Mouse (Mus musculus): ENCODE results near the gene Adcy7. TPM values are rescaled to one million over a fixed set of nuclear protein-coding genes. Genes with fewer than 3 reads are reported as not detected.

The Adcy7 gene
- polyA plus RNA-seq, 1 experiment from 2014 or later, result 2.7 TPM

- H3K4me3 ChIP-seq, result no peak overlapping the region
- 74% methylated on average over 6 of the region's 6 CpGs for WGBS
- no peaks in the 10 kb centered on the region for H3K4me1 ChIP-seq
- no peaks in the 10 kb centered on the region for H3K27me3 ChIP-seq (replicated peaks)
- peaks cover 13% of the 10 kb centered on the region for H3K36me3 ChIP-seq
- H3K4me2 ChIP-seq (replicated peaks), result no peak overlapping the region
- no peaks in the 10 kb centered on the region for H3K9me3 ChIP-seq
- ATAC-seq (ENCODE audit: low FRiP score, low read depth), result no peak
- no peak overlapping the region for H3K9ac ChIP-seq
- no peak overlapping the region for H3K27ac ChIP-seq
These were observed 14.2 kb upstream of the Adcy7 start for GRCm38 (mm10) chr8:88258024-88258423.

GRCm38 (mm10) chr8:88258544-88258943 is 13.7 kb upstream of the Adcy7 start:
- no peak for ATAC-seq (ENCODE audit: low FRiP score, low read depth)

GRCm38 (mm10) chr8:88260466-88260980 is 11.7 kb upstream of the Adcy7 start:
- 93% methylated on average over 7 of the region's 7 CpGs for WGBS
- Histone ChIP-seq H3K4me3 (no peak overlapping the region), H3K4me1 (peaks cover 3% of the 10 kb centered on the region; the same call in 1 of the 2 replicates), H3K36me3 (peaks cover 13% of the 10 kb centered on the region), H3K9ac (no peak overlapping the region), H3K27me3 (replicated peaks) (no peaks in the 10 kb centered on the region), H3K27ac (no peak overlapping the region), H3K9me3 (no peaks in the 10 kb centered on the region), H3K4me2 (replicated peaks) (no peak overlapping the region)
- ATAC-seq (ENCODE audit: low FRiP score, low read depth), result no peak

More at GRCm38 (mm10) chr8:88258544-88258943, 13.7 kb upstream of the Adcy7 start:
- H3K4me1 ChIP-seq, result peaks cover 2% of the 10 kb centered on the region; the same call in 1 of the 2 replicates
- H3K9ac ChIP-seq, result no peak overlapping the region
- no peak overlapping the region for H3K4me3 ChIP-seq
- no peaks in the 10 kb centered on the region for H3K9me3 ChIP-seq
- H3K27ac ChIP-seq, result no peak overlapping the region
- H3K27me3 ChIP-seq (replicated peaks), result no peaks in the 10 kb centered on the region
- 87% methylated on average over 11 of the region's 11 CpGs for WGBS
- peaks cover 13% of the 10 kb centered on the region for H3K36me3 ChIP-seq
- no peak overlapping the region for H3K4me2 ChIP-seq (replicated peaks)

- Histone ChIP-seq H3K4me1 (peaks cover 3% of the 10 kb centered on the region; the same call in 1 of the 2 replicates), H3K4me2 (replicated peaks) (no peak overlapping the region), H3K36me3 (no peaks in the 10 kb centered on the region), H3K27me3 (replicated peaks) (no peaks in the 10 kb centered on the region), H3K27ac (no peak overlapping the region), H3K4me3 (no peak overlapping the region), H3K9me3 (no peaks in the 10 kb centered on the region), H3K9ac (no peak overlapping the region)
- ATAC-seq (ENCODE audit: low FRiP score, low read depth), result no peak
- WGBS, result 51% methylated on average over 14 of the region's 14 CpGs
These were observed 9.2 kb upstream of the Adcy7 start for GRCm38 (mm10) chr8:88262831-88263635.

GRCm38 (mm10) chr8:88265511-88265910 is 6.7 kb upstream of the Adcy7 start:
- no peak overlapping the region for H3K27ac ChIP-seq
- H3K9ac ChIP-seq, result no peak overlapping the region
- no peaks in the 10 kb centered on the region for H3K36me3 ChIP-seq
- H3K4me2 ChIP-seq (replicated peaks), result no peak overlapping the region
- ATAC-seq (ENCODE audit: low FRiP score, low read depth), result no peak
- H3K4me1 ChIP-seq, result peaks cover 3% of the 10 kb centered on the region; the same call in 1 of the 2 replicates
- H3K9me3 ChIP-seq, result no peaks in the 10 kb centered on the region
- no peak overlapping the region for H3K4me3 ChIP-seq
- H3K27me3 ChIP-seq (replicated peaks), result no peaks in the 10 kb centered on the region
- 8% methylated on average over 2 of the region's 2 CpGs for WGBS

- H3K27ac ChIP-seq, result no peak overlapping the region
- no peaks in the 10 kb centered on the region for H3K36me3 ChIP-seq
- no peak for ATAC-seq (ENCODE audit: low FRiP score, low read depth)
- H3K4me2 ChIP-seq (replicated peaks), result no peak overlapping the region
- no peak overlapping the region for H3K4me3 ChIP-seq
- no peaks in the 10 kb centered on the region for H3K27me3 ChIP-seq (replicated peaks)
- 58% methylated on average over 10 of the region's 10 CpGs for WGBS
- no peaks in the 10 kb centered on the region for H3K9me3 ChIP-seq
- H3K4me1 ChIP-seq, result peaks cover 3% of the 10 kb centered on the region; the same call in 1 of the 2 replicates
- H3K9ac ChIP-seq, result no peak overlapping the region
These were observed 5.9 kb upstream of the Adcy7 start for GRCm38 (mm10) chr8:88266170-88266800.

- Histone ChIP-seq H3K9me3 (no peaks in the 10 kb centered on the region), H3K4me2 (replicated peaks) (no peak overlapping the region), H3K36me3 (no peaks in the 10 kb centered on the region), H3K4me1 (peaks cover 3% of the 10 kb centered on the region; the same call in 1 of the 2 replicates), H3K27ac (no peak overlapping the region), H3K4me3 (no peak overlapping the region), H3K27me3 (replicated peaks) (no peaks in the 10 kb centered on the region), H3K9ac (no peak overlapping the region)
- WGBS, result 89% methylated on average over 14 of the region's 14 CpGs
- ATAC-seq (ENCODE audit: low FRiP score, low read depth), result no peak
These were observed 5.3 kb upstream of the Adcy7 start for GRCm38 (mm10) chr8:88266801-88267403.

GRCm38 (mm10) chr8:88269107-88269875 is 2.9 kb upstream of the Adcy7 start:
- 69% methylated on average over 7 of the region's 7 CpGs for WGBS
- ATAC-seq (ENCODE audit: low FRiP score, low read depth), result no peak
- Histone ChIP-seq H3K4me2 (replicated peaks) (no peak overlapping the region), H3K36me3 (no peaks in the 10 kb centered on the region), H3K4me3 (no peak overlapping the region), H3K9ac (no peak overlapping the region), H3K27me3 (replicated peaks) (peaks cover 16% of the 10 kb centered on the region; the same call in 1 of the 2 replicates), H3K9me3 (no peaks in the 10 kb centered on the region), H3K27ac (no peak overlapping the region), H3K4me1 (peaks cover 8% of the 10 kb centered on the region)

GRCm38 (mm10) chr8:88270086-88270485 is 2.1 kb upstream of the Adcy7 start:
- Histone ChIP-seq H3K4me2 (replicated peaks) (no peak overlapping the region), H3K9me3 (no peaks in the 10 kb centered on the region), H3K9ac (no peak overlapping the region), H3K4me1 (peaks cover 8% of the 10 kb centered on the region), H3K27me3 (replicated peaks) (peaks cover 16% of the 10 kb centered on the region; the same call in 1 of the 2 replicates), H3K27ac (no peak overlapping the region), H3K4me3 (no peak overlapping the region), H3K36me3 (no peaks in the 10 kb centered on the region)
- WGBS, result 73% methylated on average over 3 of the region's 3 CpGs
- no peak for ATAC-seq (ENCODE audit: low FRiP score, low read depth)

GRCm38 (mm10) chr8:88273051-88273430 is 838 bp downstream of the Adcy7 start:
- no peak for ATAC-seq (ENCODE audit: low FRiP score, low read depth)
- H3K4me2 ChIP-seq (replicated peaks), result peak overlapping the region; percentile 92
- H3K9me3 ChIP-seq, result no peaks in the 10 kb centered on the region
- H3K9ac ChIP-seq, result no peak overlapping the region
- peaks cover 16% of the 10 kb centered on the region; the same call in 1 of the 2 replicates for H3K27me3 ChIP-seq (replicated peaks)
- H3K4me3 ChIP-seq, result peak overlapping the region; percentile 38; the same call in 1 of the 2 replicates
- H3K4me1 ChIP-seq, result peaks cover 8% of the 10 kb centered on the region
- WGBS, result 69% methylated on average over 7 of the region's 7 CpGs
- no peak overlapping the region for H3K27ac ChIP-seq
- no peaks in the 10 kb centered on the region for H3K36me3 ChIP-seq

- ATAC-seq (ENCODE audit: low FRiP score, low read depth), result no peak
- peaks cover 8% of the 10 kb centered on the region for H3K4me1 ChIP-seq
- WGBS, result 89% methylated on average over 5 of the region's 5 CpGs
These were observed 1.9 kb downstream of the Adcy7 start for GRCm38 (mm10) chr8:88274090-88274489.

More at GRCm38 (mm10) chr8:88274090-88274489, 1.9 kb downstream of the Adcy7 start:
- peaks cover 16% of the 10 kb centered on the region; the same call in 1 of the 2 replicates for H3K27me3 ChIP-seq (replicated peaks)
- H3K4me3 ChIP-seq, result no peak overlapping the region
- no peaks in the 10 kb centered on the region for H3K9me3 ChIP-seq
- H3K4me2 ChIP-seq (replicated peaks), result no peak overlapping the region
- no peak overlapping the region for H3K9ac ChIP-seq
- no peak overlapping the region for H3K27ac ChIP-seq
- H3K36me3 ChIP-seq, result no peaks in the 10 kb centered on the region
